36 mouse cellular contexts compared by ENCODE assay signal in genomic region chr10:83324871-83325270, GRCm38 (mm10). TPM values are rescaled to one million over a fixed set of nuclear protein-coding genes. Genes with fewer than 3 reads are reported as not detected.
"Had no signal": no experiment of that assay in that cellular context is flagged by ENCODE, and none has a peak within 500 bp of the region (broad histone marks: within the 10 kb centered on the region; RNA-seq: fewer than 3 reads in every experiment).

No protein-coding gene starts in this region.

- ATAC-seq: hindbrain, embryonic 16.5 days; hindbrain, postnatal 0 days; inflammation-experienced regulatory T-cells, adult 6 months; intestine, embryonic 15.5 days; intestine, embryonic 16.5 days; intestine, postnatal 0 days had no signal

- H3K36me3 ChIP-seq: heart, embryonic 10.5 days; heart, embryonic 12.5 days; heart, embryonic 13.5 days; heart, embryonic 15.5 days; hindbrain, embryonic 10.5 days; hindbrain, embryonic 12.5 days; hindbrain, embryonic 13.5 days; hindbrain, embryonic 15.5 days; intestine, embryonic 15.5 days; kidney, embryonic 15.5 days had no signal

- H3K4me2 ChIP-seq: heart, embryonic 11.5 days; heart, embryonic 12.5 days; heart, embryonic 13.5 days; heart, embryonic 15.5 days; hindbrain, embryonic 12.5 days; hindbrain, embryonic 13.5 days; hindbrain, embryonic 14.5 days; hindbrain, embryonic 15.5 days; intestine, embryonic 15.5 days; kidney, embryonic 15.5 days had no signal

- H3K27ac ChIP-seq: heart, embryonic 10.5 days; heart, embryonic 13.5 days; heart, embryonic 15.5 days; hindbrain, embryonic 10.5 days; hindbrain, embryonic 12.5 days; hindbrain, embryonic 13.5 days; hindbrain, embryonic 14.5 days; hindbrain, embryonic 15.5 days; hindbrain, postnatal 0 days; intestine, embryonic 15.5 days; kidney, embryonic 15.5 days; kidney, postnatal 0 days; layer of hippocampus, adult 2 months had no signal

- H3K4me1 ChIP-seq: heart, embryonic 15.5 days; hindbrain, embryonic 10.5 days; hindbrain, embryonic 12.5 days; hindbrain, embryonic 13.5 days; hindbrain, embryonic 15.5 days; intestine, embryonic 15.5 days had no signal

- H3K9me3 ChIP-seq: heart, embryonic 10.5 days; heart, embryonic 12.5 days; heart, embryonic 13.5 days; heart, embryonic 15.5 days; hindbrain, embryonic 10.5 days; hindbrain, embryonic 12.5 days; hindbrain, embryonic 13.5 days; hindbrain, embryonic 15.5 days; intestine, embryonic 15.5 days; kidney, embryonic 15.5 days had no signal

- H3K4me3 ChIP-seq: heart, embryonic 10.5 days; heart, embryonic 12.5 days; heart, embryonic 13.5 days; heart, embryonic 15.5 days; hindbrain, embryonic 10.5 days; hindbrain, embryonic 12.5 days; hindbrain, embryonic 13.5 days; hindbrain, embryonic 15.5 days; intestine, embryonic 15.5 days; kidney, embryonic 15.5 days; layer of hippocampus, adult 2 months had no signal

- DNase-seq: heart, postnatal 10 days; heart, postnatal 14 days; heart, postnatal 36 days; heart, postnatal 4 days; kidney, adult 11 months; kidney, adult 18-20 months; kidney, adult 2 months; kidney, adult 8-10 months; kidney, adult 9 months; kidney, postnatal 10 days; kidney, postnatal 14 days; kidney, postnatal 25 days; kidney, postnatal 36 days; kidney, postnatal 4 days; layer of hippocampus, adult 9-11 months; layer of hippocampus, postnatal 36 days had no signal

- H3K27me3 ChIP-seq: heart, embryonic 12.5 days; heart, embryonic 13.5 days; heart, embryonic 15.5 days; hindbrain, embryonic 12.5 days; hindbrain, embryonic 13.5 days; hindbrain, embryonic 15.5 days; intestine, embryonic 15.5 days had no signal

- H3K9ac ChIP-seq: heart, embryonic 12.5 days; heart, embryonic 13.5 days; heart, embryonic 15.5 days; hindbrain, embryonic 12.5 days; hindbrain, embryonic 13.5 days; hindbrain, embryonic 14.5 days; hindbrain, embryonic 15.5 days; intestine, embryonic 15.5 days; kidney, embryonic 15.5 days had no signal

RNA-seq across cellular contexts. Expression of gene Slc41a2, which starts 12.8 kb away (rescaled TPM):
- total RNA-seq: hematopoietic stem cell, adult 5-6 weeks had no signal
